Mouse (Mus musculus) forebrain, embryonic 11.5 days (tissue): ENCODE results near the gene Stk32c. TPM values are rescaled to one million over a fixed set of nuclear protein-coding genes. Genes with fewer than 3 reads are reported as not detected.

Source experiments
- ATAC-seq: fragments of 200-750 bp; cut with Nextera tagmentation; replicated peaks from 2 replicates; pipeline ENCODE4 v1.8.0; 2017; ENCODE audit warnings: moderate TSS enrichment; ENCODE audit not compliant: low FRiP score
- DNase-seq: peaks from one replicate; pipeline ENCODE4 v3.0.0-alpha.2; 2017; ENCODE audit warnings: low spot score
- H3K27ac ChIP-seq: fragments of 300-500 bp; sonication (generic); 2 replicates; pipeline ENCODE4 v1.5.1; 2014; ENCODE audit warnings: low read depth, low read length
- H3K27me3 ChIP-seq: fragments of 300-500 bp; sonication (generic); 2 replicates; pipeline ENCODE4 v1.6.1; 2014; ENCODE audit warnings: mild to moderate bottlenecking, low read length, mixed read lengths; ENCODE audit not compliant: control insufficient read depth, insufficient read depth
- H3K36me3 ChIP-seq: fragments of 300-500 bp; sonication (generic); 2 replicates; pipeline ENCODE4 v1.6.1; 2014; ENCODE audit warnings: mild to moderate bottlenecking, low read length, moderate library complexity, mixed read lengths; ENCODE audit not compliant: control insufficient read depth, insufficient read depth
- H3K4me1 ChIP-seq: fragments of 300-500 bp; sonication (generic); replicated peaks from 2 replicates; pipeline ENCODE4 v1.6.1; 2014; ENCODE audit warnings: low read length, mixed read lengths; ENCODE audit not compliant: control insufficient read depth, insufficient read depth
- H3K4me2 ChIP-seq: fragments of 300-500 bp; sonication (generic); 2 replicates; pipeline ENCODE4 v1.6.1; 2014; ENCODE audit warnings: low read depth, mild to moderate bottlenecking, low read length, moderate library complexity, mixed read lengths; ENCODE audit not compliant: severe bottlenecking
- H3K4me3 ChIP-seq: fragments of 300-500 bp; sonication (generic); 2 replicates; pipeline ENCODE4 v1.5.1; 2014; ENCODE audit warnings: low read depth, low read length
- H3K9ac ChIP-seq: fragments of 300-500 bp; sonication (generic); 2 replicates; pipeline ENCODE4 v1.6.1; 2014; ENCODE audit warnings: low read length
- H3K9me3 ChIP-seq: fragments of 300-500 bp; sonication (generic); 2 replicates; pipeline ENCODE4 v1.6.1; 2016; ENCODE audit warnings: low read length, mixed read lengths; ENCODE audit not compliant: control insufficient read depth
- WGBS: fragments of 180-500 bp; shearing (Covaris S2); extraction: QIAGEN DNeasy Blood & Tissue Kit; methylation state at CpG from one replicate; pipeline ENCODE4 v1.1.7; 2014; 5-methylcytosine and 5-hydroxymethylcytosine counted together
- polyA plus RNA-seq: library from polyadenylated mRNA; unstranded; fragments of >200 nt; fragmentation: Nextera tagmentation; extraction: Ambion mirVana; gene quantifications from 2 replicates; pipeline ENCODE4 v1.2.1, GENCODE M21; 2014

Stk32c gene
- polyA plus RNA-seq, 1 experiment from 2014 or later = 0.16 TPM

- WGBS = 77% methylated on average over 5 of the region's 5 CpGs
- H3K4me2 ChIP-seq = no peak overlapping the region
- ATAC-seq (no peak), DNase-seq (no peak)
- H3K9ac ChIP-seq = no peak overlapping the region
- no peaks in the 10 kb centered on the region for H3K36me3 ChIP-seq
- H3K9me3 ChIP-seq = no peaks in the 10 kb centered on the region
- peaks cover 18% of the 10 kb centered on the region for H3K27me3 ChIP-seq
- no peak overlapping the region for H3K27ac ChIP-seq
- no peak overlapping the region for H3K4me3 ChIP-seq
- H3K4me1 ChIP-seq = peaks cover 20% of the 10 kb centered on the region
Observed at GRCm38 (mm10) chr7:139136906-139137491, 76.1 kb downstream of the Stk32c start.

GRCm38 (mm10) chr7:139135236-139135635, 77.9 kb downstream of the Stk32c start:
- WGBS = 85% methylated on average over 5 of the region's 5 CpGs
- Histone ChIP-seq H3K27me3 (peaks cover 10% of the 10 kb centered on the region), H3K4me1 (peaks cover 18% of the 10 kb centered on the region)

GRCm38 (mm10) chr7:139133446-139133845, 79.7 kb downstream of the Stk32c start:
- H3K4me1 ChIP-seq = peaks cover 8% of the 10 kb centered on the region
- H3K27ac ChIP-seq = no peak overlapping the region
- no peak overlapping the region for H3K9ac ChIP-seq
- no peaks in the 10 kb centered on the region for H3K9me3 ChIP-seq
- H3K4me3 ChIP-seq = no peak overlapping the region
- DNase-seq (no peak), ATAC-seq (no peak)
- H3K36me3 ChIP-seq = no peaks in the 10 kb centered on the region
- 85% methylated on average over 3 of the region's 3 CpGs for WGBS
- no peak overlapping the region for H3K4me2 ChIP-seq
- peaks cover 10% of the 10 kb centered on the region for H3K27me3 ChIP-seq

More at GRCm38 (mm10) chr7:139135236-139135635, 77.9 kb downstream of the Stk32c start:
- DNase-seq (no peak), ATAC-seq (no peak)
- Histone ChIP-seq H3K9me3 (no peaks in the 10 kb centered on the region), H3K9ac (no peak overlapping the region), H3K4me3 (no peak overlapping the region), H3K4me2 (no peak overlapping the region), H3K36me3 (no peaks in the 10 kb centered on the region), H3K27ac (no peak overlapping the region)

GRCm38 (mm10) chr7:139131538-139131937, 81.6 kb downstream of the Stk32c start:
- H3K27ac ChIP-seq = no peak overlapping the region
- no peak for ATAC-seq
- no peak overlapping the region for H3K9ac ChIP-seq
- no peaks in the 10 kb centered on the region for H3K36me3 ChIP-seq
- DNase-seq = no peak
- no peaks in the 10 kb centered on the region; the same call in 1 of the 2 replicates for H3K27me3 ChIP-seq
- peaks cover 7% of the 10 kb centered on the region for H3K4me1 ChIP-seq
- H3K4me3 ChIP-seq = no peak overlapping the region
- H3K4me2 ChIP-seq = no peak overlapping the region
- H3K9me3 ChIP-seq = no peaks in the 10 kb centered on the region
- WGBS = 67% methylated on average over 8 of the region's 8 CpGs

GRCm38 (mm10) chr7:139130361-139130760, 82.7 kb downstream of the Stk32c start:
- Histone ChIP-seq H3K27me3 (no peaks in the 10 kb centered on the region; the same call in 1 of the 2 replicates), H3K4me1 (peaks cover 6% of the 10 kb centered on the region), H3K9me3 (no peaks in the 10 kb centered on the region), H3K4me2 (no peak overlapping the region), H3K4me3 (no peak overlapping the region), H3K9ac (no peak overlapping the region), H3K27ac (no peak overlapping the region), H3K36me3 (no peaks in the 10 kb centered on the region)
- no peak for ATAC-seq
- WGBS = 52% methylated on average over 6 of the region's 6 CpGs
- DNase-seq = no peak

GRCm38 (mm10) chr7:139128994-139129393, 84.1 kb downstream of the Stk32c start:
- no peak for ATAC-seq
- Histone ChIP-seq H3K36me3 (no peaks in the 10 kb centered on the region), H3K27ac (no peak overlapping the region), H3K4me2 (no peak overlapping the region), H3K27me3 (no peaks in the 10 kb centered on the region; the same call in 1 of the 2 replicates), H3K4me3 (no peak overlapping the region), H3K4me1 (peaks cover 6% of the 10 kb centered on the region), H3K9me3 (no peaks in the 10 kb centered on the region), H3K9ac (no peak overlapping the region)
- DNase-seq = no peak
- 80% methylated on average over 4 of the region's 4 CpGs for WGBS

- Histone ChIP-seq H3K27ac (no peak overlapping the region), H3K4me1 (peaks cover 6% of the 10 kb centered on the region), H3K27me3 (no peaks in the 10 kb centered on the region), H3K9ac (no peak overlapping the region), H3K4me2 (no peak overlapping the region), H3K36me3 (no peaks in the 10 kb centered on the region), H3K9me3 (no peaks in the 10 kb centered on the region), H3K4me3 (no peak overlapping the region)
- DNase-seq = no peak
- 87% methylated on average over 7 of the region's 7 CpGs for WGBS
- no peak for ATAC-seq
Observed at GRCm38 (mm10) chr7:139126549-139126948, 86.6 kb downstream of the Stk32c start.

- Histone ChIP-seq H3K27ac (no peak overlapping the region), H3K9me3 (no peaks in the 10 kb centered on the region), H3K9ac (no peak overlapping the region), H3K4me2 (no peak overlapping the region), H3K4me1 (peaks cover 4% of the 10 kb centered on the region), H3K4me3 (no peak overlapping the region), H3K27me3 (no peaks in the 10 kb centered on the region), H3K36me3 (no peaks in the 10 kb centered on the region)
- ATAC-seq = no peak
- no peak for DNase-seq
- WGBS = 91% methylated on average over 4 of the region's 4 CpGs
Observed at GRCm38 (mm10) chr7:139125881-139126280, 87.2 kb downstream of the Stk32c start.

GRCm38 (mm10) chr7:139119775-139120153, 93.3 kb downstream of the Stk32c start:
- H3K9me3 ChIP-seq = no peaks in the 10 kb centered on the region

More at GRCm38 (mm10) chr7:139119775-139120153, 93.3 kb downstream of the Stk32c start:
- Histone ChIP-seq H3K9ac (no peak overlapping the region), H3K4me3 (no peak overlapping the region), H3K27me3 (no peaks in the 10 kb centered on the region), H3K36me3 (no peaks in the 10 kb centered on the region), H3K27ac (no peak overlapping the region), H3K4me1 (no peaks in the 10 kb centered on the region), H3K4me2 (no peak overlapping the region)
- ATAC-seq (no peak), DNase-seq (no peak)
- 76% methylated on average over 2 of the region's 2 CpGs for WGBS
